Mouse (Mus musculus) layer of hippocampus, postnatal 10 days (tissue): ENCODE measurements at regions not wholly inside any gene's neighbourhood (a gene's known extent, or its start where the extent isn't known, plus 50 kb on each side); places are given as distances from the start of the nearest gene placed in this dataset.

Experiments used
- DNase-seq, 2 experiments: peaks; one replicate each; pipeline ENCODE4 v3.0.0; 2021; ENCODE audit warnings: low spot score in 2 of 2

DNA sequence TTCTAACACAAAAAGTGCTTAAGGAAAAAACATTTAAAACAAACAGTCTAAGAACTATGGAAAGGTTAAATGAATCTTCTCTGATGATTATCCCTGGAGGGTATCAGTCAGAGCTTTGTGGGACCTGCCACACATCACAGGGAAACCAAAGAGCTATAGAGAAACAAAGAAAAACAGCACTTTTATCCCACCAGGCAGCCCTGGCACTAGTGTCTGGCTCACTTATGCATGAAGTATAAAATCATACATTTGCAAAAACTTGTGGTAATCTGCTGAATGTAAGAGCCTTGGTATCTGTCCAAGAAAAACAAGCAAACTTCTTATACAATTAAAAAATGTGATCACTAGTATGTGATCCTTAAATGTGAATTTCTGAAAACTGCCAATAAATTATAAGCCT is 972.4 kb upstream of the Ctnnd2 start:
- no peak for DNase-seq

DNA sequence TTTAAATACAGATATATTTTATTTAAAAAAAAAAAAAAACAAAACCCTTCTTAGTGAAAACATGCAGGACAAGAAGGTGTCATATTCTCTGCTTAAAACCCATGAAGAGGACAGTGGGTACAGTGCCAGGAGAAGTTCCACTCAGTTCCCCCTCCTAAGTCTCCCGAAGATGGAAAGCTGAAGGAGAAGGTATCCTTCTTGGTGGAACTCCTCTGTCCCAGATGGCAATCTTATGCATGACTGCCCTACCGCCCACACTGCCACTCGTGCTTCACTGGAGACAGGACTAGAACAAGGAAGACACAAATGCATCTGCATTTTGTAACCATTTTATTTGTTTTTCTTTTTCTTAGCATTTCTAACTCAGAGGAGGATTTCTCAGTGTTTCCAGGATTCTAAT is 948.7 kb upstream of the Ctnnd2 start:
- no peak for DNase-seq

DNA sequence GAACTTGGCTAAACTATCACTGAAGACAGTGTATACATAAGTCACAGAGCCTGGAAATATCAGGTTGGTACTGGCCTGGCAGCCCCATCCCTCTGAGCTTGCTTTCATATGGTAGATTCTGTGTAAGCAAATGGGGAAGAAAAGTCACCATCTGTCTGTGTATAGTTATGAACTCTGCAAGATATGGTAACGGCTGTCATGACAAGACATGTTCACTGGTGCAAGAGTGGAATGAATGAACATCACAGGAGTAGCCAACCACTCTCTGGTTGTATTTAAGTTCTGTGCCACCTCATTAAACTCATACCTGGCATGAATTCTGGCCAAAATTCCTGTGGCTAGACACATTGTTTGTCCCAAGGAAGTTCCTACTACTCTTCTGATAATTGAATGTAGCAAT is 945.5 kb upstream of the Ctnnd2 start:
- peak in 1 of 2 experiments; percentile 10 for DNase-seq

DNA sequence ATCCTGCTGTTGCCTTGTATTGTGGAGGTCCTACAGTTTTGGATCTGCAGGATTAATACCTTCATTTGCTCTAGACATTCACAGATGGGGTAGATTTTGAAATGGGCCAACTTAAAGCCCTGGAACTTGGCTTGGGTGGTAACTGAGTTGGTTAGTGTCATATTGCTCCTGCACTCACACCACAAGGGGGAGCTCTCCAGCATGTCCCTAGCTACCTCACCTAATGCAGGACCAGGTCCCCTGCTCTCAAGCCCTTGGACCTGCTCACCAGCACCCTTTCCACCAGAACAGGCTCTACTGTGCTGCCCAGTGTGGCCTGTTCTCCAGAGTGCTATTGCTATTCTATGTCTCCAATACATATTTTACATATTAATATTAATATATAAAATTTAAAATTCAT is 937.8 kb upstream of the Ctnnd2 start:
- no peak for DNase-seq

GRCm38 (mm10) chr15:29255152-29255551 is 917.2 kb upstream of the Ctnnd2 start:
- DNase-seq: no peak

DNA sequence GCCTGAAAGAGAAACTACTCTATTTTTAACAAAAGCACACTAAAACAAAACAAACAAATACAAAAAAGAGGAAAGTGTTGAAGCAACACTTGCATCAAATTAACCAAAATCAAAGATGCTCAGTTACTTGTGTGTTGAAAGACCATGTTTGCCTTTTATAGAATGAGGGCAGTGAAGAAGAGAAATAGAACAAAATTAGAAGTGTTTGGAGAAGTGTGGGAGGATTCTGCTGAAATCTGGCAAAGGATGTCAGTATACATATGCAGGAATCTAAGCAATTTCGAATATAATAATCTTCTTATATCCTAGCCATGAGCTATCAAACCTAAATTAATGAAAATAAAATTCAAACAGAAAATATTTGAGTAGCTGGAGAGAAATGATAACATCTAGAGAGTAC is 905.6 kb upstream of the Ctnnd2 start:
- no peak for DNase-seq

DNA sequence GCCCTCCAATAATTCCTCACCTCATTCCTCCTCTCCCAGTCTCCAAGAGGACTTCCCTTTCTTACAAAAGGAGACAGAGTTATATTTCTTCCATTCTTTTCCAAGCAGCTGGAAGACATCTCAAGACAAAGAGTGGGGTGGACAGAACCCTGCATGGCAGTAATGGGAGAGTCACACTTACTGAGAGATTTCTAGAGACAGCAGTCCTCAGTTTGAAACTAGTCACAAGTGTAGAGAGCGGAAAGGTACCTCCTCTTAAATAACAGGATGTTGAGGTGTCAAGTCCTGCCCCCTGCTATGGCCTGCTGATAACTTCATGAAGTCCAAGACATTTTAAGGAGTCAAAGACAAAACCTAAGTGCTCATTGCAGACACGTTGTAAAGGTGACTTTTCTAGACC is 875.9 kb upstream of the Ctnnd2 start:
- DNase-seq: no peak
